Mouse (Mus musculus) G1E (cell line): ENCODE measurements around the gene Kcnip4. TPM values are rescaled to one million over a fixed set of nuclear protein-coding genes. Genes with fewer than 3 reads are reported as not detected.

Source experiments
- ATAC-seq: 2 replicates; pipeline ENCODE4 v1.8.0; 2016; ENCODE audit warnings: mild to moderate bottlenecking; ENCODE audit not compliant: insufficient number of reproducible peaks, poor library complexity, low FRiP score, severe bottlenecking; ENCODE audit errors: extremely low read depth
- DNase-seq: peaks from one replicate; pipeline ENCODE4 v3.0.0; 2012; ENCODE audit warnings: low spot score
- H3K27me3 ChIP-seq: 2 replicates; pipeline ENCODE4 v1.6.1; 2012; ENCODE audit warnings: mild to moderate bottlenecking, low read length, inconsistent platforms; ENCODE audit not compliant: insufficient read depth
- H3K36me3 ChIP-seq: replicated peaks from 2 replicates; pipeline ENCODE3; 2012; ENCODE audit warnings: mild to moderate bottlenecking, inconsistent platforms
- H3K4me1 ChIP-seq: 2 replicates; pipeline ENCODE4 v1.6.1; 2012; ENCODE audit warnings: low read depth, low read length, inconsistent platforms, mixed read lengths; ENCODE audit not compliant: insufficient read depth
- H3K4me3 ChIP-seq: 2 replicates; pipeline ENCODE4 v1.5.1; 2012; ENCODE audit warnings: low read depth, mild to moderate bottlenecking, inconsistent platforms, low read length, moderate library complexity, mixed read lengths
- H3K9me3 ChIP-seq: replicated peaks from 2 replicates; pipeline ENCODE4 v1.6.1; 2012; ENCODE audit warnings: inconsistent platforms
- CTCF ChIP-seq: IDR thresholded peaks from 2 replicates; pipeline ENCODE4 v1.5.1; 2012; ENCODE audit warnings: low read depth, low read length, inconsistent platforms, mixed read lengths
- GATA1 ChIP-seq: IDR thresholded peaks from 2 replicates; pipeline ENCODE4 v1.6.1; 2012; ENCODE audit warnings: borderline replicate concordance, low read length, inconsistent platforms, mixed read lengths
- GATA2 ChIP-seq: IDR thresholded peaks from 2 replicates; pipeline ENCODE4 v1.6.1; 2012; ENCODE audit warnings: low read depth, low read length, inconsistent platforms, borderline replicate concordance
- POLR2AphosphoS5 ChIP-seq: IDR thresholded peaks from 2 replicates; pipeline ENCODE4 v1.6.1; 2012; ENCODE audit warnings: low read depth, low read length, inconsistent platforms; ENCODE audit not compliant: insufficient replicate concordance
- TAL1 ChIP-seq: conservative IDR thresholded peaks from 2 replicates; pipeline ENCODE4 v1.6.1; 2012; ENCODE audit warnings: low read depth, low read length, inconsistent platforms, mixed read lengths
- polyA plus RNA-seq: library from polyadenylated mRNA; stranded (reverse); fragments of >175 nt; gene quantifications from 2 replicates; pipeline ENCODE4 v1.2.3, GENCODE M21; 2012
- total RNA-seq, 2 experiments: library from RNA; stranded (forward) in 1 of 2; stranded (reverse) in 1 of 2; fragments of 200-1000 nt in 1 of 2; fragments of >200 nt in 1 of 2; fragmentation: Nextera tagmentation in 1 of 2; gene quantifications; 2 replicates each; pipeline ENCODE4 v1.2.3; 2014 to 2017

Gene Kcnip4
- total and polyA plus RNA-seq, 3 experiments = 0.05 to 0.38 TPM; not detected in 1

DNA sequence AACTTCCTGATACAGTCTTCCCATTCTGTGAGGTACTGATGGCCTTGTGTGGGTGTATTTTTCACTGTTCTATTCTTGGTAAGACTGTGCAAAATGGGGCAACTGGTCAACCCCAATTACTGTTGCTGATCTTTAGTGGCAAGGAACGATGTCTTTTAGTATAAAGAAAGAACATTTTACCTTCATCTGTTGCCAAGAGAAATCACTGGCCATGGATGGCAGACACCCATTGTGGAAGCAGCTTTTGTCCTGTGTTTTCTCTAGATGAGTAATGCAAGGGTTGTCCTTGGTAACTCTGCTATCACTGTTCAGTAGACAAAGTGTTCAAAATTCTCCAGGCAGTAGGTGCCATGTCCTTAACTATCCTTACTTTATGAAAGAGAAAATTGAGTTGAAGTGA is 729.2 kb downstream of the Kcnip4 start:
- DNase-seq (no peak), ATAC-seq (no peak)
- H3K27me3 ChIP-seq = no peaks in the 10 kb centered on the region
- H3K36me3 ChIP-seq = no peaks in the 10 kb centered on the region
- no peak overlapping the region for H3K4me3 ChIP-seq
- H3K4me1 ChIP-seq = no peaks in the 10 kb centered on the region
- no peaks in the 10 kb centered on the region for H3K9me3 ChIP-seq
- no peak for TF ChIP-seq POLR2AphosphoS5
- TF ChIP-seq TAL1 = no peak
- no peak for TF ChIP-seq GATA1
- no peak for TF ChIP-seq CTCF
- no peak for TF ChIP-seq GATA2

DNA sequence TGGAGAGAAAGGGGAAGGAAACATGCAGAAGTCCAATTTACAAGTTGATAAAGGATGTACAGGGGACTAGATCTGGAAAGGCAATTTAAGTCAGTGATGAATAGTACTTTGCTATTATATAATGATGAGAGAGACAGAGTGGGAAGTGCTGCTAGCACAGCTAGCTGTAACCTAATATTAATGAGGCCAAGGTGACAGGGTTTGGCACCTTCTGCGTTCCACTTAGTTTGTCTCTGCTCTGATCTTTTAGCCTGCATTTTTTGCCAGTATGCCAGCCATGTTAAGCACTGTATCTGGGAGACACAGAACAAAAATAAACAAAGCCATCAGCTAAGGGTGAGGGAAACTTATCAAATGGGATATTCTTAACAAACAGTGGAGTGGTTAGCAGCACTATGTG is 745.3 kb downstream of the Kcnip4 start:
- no peak for DNase-seq
- H3K4me1 ChIP-seq = no peaks in the 10 kb centered on the region
- no peaks in the 10 kb centered on the region for H3K9me3 ChIP-seq
- no peak for ATAC-seq
- TF ChIP-seq GATA2 (no peak), CTCF (no peak), TAL1 (no peak), GATA1 (no peak), POLR2AphosphoS5 (no peak)
- H3K4me3 ChIP-seq = no peak overlapping the region
- no peaks in the 10 kb centered on the region for H3K36me3 ChIP-seq
- H3K27me3 ChIP-seq = no peaks in the 10 kb centered on the region

DNA sequence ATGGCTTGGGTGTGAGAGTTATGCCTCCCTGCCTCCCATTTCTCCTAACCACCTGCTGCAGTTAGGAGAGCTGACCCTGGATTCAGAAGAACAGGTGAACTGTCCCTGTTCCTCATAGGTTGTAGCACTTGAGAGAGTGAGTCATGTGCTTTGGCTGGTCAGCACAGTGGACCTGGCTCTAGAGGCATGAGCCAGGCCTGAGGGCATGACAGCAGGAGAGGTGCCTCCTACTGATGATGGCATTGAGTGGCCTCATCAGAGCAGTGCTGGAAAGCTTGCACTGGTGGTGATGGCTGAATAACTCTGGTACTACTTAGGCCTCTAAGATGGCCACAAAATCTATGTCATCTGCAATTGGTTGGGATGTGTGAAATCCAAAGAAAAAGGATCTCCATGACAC is 776.1 kb downstream of the Kcnip4 start:
- Histone ChIP-seq H3K4me1 (no peaks in the 10 kb centered on the region), H3K36me3 (no peaks in the 10 kb centered on the region), H3K4me3 (no peak overlapping the region), H3K9me3 (no peaks in the 10 kb centered on the region), H3K27me3 (0 out of 2 replicates have a peak, but pooled peaks cover 3% of the 10 kb centered on the region)
- DNase-seq (no peak), ATAC-seq (no peak)
- TF ChIP-seq POLR2AphosphoS5 = no peak
- TF ChIP-seq TAL1 = 0 out of 2 replicates have a peak, but pooled peaks have one; percentile 5
- TF ChIP-seq CTCF = no peak
- no peak for TF ChIP-seq GATA2
- no peak for TF ChIP-seq GATA1

DNA sequence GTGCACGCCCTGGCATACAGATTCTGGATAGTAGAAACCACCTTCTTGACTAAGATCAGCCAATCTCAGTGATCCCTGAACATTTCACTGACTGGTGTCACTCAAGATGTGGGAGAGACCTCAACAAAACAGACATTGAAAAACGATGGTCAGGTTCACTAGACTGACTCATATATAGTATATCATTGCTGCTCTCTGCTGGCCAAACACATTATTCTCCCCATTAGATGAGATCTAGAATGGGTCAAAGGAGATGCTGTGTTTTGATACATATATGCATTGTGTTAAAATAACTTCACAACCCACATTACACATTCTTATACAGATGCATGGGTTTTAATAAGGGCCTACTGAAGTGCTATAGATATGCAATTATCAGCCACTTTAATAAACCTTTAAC is 787.1 kb downstream of the Kcnip4 start:
- peak; percentile 3 for DNase-seq
- Histone ChIP-seq H3K4me1 (peaks cover 4% of the 10 kb centered on the region; the same call in 1 of the 2 replicates), H3K36me3 (no peaks in the 10 kb centered on the region), H3K9me3 (no peaks in the 10 kb centered on the region), H3K4me3 (no peak overlapping the region), H3K27me3 (no peaks in the 10 kb centered on the region)
- no peak; the same call in 1 of the 2 replicates for ATAC-seq
- no peak for TF ChIP-seq GATA2
- TF ChIP-seq POLR2AphosphoS5 = no peak
- no peak for TF ChIP-seq GATA1
- TF ChIP-seq TAL1 = no peak
- TF ChIP-seq CTCF = no peak

DNA sequence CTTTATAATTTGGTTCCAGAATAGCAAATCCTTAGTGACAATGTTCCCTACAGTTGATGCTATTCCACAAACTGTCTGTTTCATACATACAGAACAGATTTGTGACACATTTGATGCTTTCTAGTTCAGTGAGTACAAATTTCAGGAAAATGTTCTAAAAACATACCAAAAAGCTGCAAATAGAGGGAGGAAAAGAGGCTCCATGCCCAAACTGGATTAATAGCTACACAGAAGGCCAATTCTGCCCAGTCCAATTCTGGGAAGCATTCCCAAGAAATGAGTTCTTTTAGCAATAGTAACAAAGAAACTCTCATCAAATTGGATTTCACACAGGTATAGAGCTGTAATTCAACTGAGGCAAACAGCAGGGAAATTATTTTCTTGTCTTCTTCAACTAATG is 806.5 kb downstream of the Kcnip4 start:
- no peaks in the 10 kb centered on the region for H3K4me1 ChIP-seq
- no peak overlapping the region for H3K4me3 ChIP-seq
- TF ChIP-seq GATA1 (no peak), POLR2AphosphoS5 (no peak), CTCF (no peak), GATA2 (no peak), TAL1 (no peak)
- H3K36me3 ChIP-seq = no peaks in the 10 kb centered on the region
- H3K9me3 ChIP-seq = no peaks in the 10 kb centered on the region
- H3K27me3 ChIP-seq = no peaks in the 10 kb centered on the region
- DNase-seq = no peak
- ATAC-seq = no peak

DNA sequence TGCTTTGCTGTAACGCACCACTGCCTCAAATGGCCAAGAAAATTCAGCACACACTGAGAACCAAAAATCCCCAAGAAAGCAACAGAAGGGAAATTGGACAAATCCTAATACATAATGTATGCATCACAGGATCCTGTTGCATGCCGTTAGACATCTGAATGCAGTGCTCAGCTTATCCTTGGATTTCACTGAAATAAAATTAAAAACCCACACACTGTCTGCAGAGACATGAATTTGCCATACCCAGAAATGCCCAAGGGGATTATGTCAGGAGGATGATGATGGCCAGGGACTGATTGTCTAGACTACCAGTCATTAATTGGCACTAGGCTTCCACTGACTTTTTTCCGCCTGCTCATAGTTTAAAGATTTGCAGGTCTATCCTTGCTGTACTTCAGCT is 818.7 kb downstream of the Kcnip4 start:
- H3K27me3 ChIP-seq = no peaks in the 10 kb centered on the region
- no peak for ATAC-seq
- TF ChIP-seq POLR2AphosphoS5 (no peak), GATA2 (no peak), GATA1 (no peak), CTCF (no peak), TAL1 (no peak)
- no peaks in the 10 kb centered on the region for H3K36me3 ChIP-seq
- no peak overlapping the region for H3K4me3 ChIP-seq
- H3K9me3 ChIP-seq = no peaks in the 10 kb centered on the region
- DNase-seq = no peak
- peaks cover 2% of the 10 kb centered on the region; the same call in 1 of the 2 replicates for H3K4me1 ChIP-seq

DNA sequence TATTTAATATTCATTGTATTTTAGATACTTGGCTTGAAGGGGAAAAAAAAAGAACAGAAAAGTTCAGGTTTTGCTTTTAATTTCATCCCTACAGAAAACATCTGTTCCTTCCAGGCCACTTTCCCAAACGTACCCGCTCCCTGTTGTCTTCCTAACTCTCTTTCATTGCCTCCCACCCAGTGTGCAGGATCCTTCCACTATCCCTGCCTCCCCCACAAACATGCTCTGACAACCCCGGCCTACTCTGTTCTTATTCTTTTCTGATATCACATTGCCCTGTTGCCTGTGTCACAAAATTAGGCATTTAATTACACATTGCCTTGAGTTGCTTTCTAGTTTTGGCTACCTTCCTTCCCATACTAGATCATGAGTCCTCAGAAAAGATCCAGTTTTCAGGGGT is 837.6 kb downstream of the Kcnip4 start:
- Histone ChIP-seq H3K4me3 (no peak overlapping the region), H3K9me3 (no peaks in the 10 kb centered on the region), H3K27me3 (no peaks in the 10 kb centered on the region), H3K36me3 (no peaks in the 10 kb centered on the region), H3K4me1 (no peaks in the 10 kb centered on the region)
- ATAC-seq = no peak
- no peak for DNase-seq
- TF ChIP-seq TAL1 (no peak), GATA1 (no peak), GATA2 (no peak), POLR2AphosphoS5 (no peak), CTCF (no peak)
